Mouse (Mus musculus) megakaryocyte, embryonic 14.5 days (primary cell): Measurements from ENCODE around the gene Pgm5.

Experiments
- FLI1 ChIP-seq: IDR thresholded peaks from 2 replicates; pipeline ENCODE4 v1.6.1; 2012; ENCODE audit warnings: low read length, inconsistent platforms, mixed read lengths
- GATA1 ChIP-seq: IDR thresholded peaks from 3 replicates; pipeline ENCODE4 v1.6.1; 2012; ENCODE audit warnings: mixed read lengths, low read length, inconsistent platforms, borderline replicate concordance

- TF ChIP-seq GATA1 (no peak), FLI1 (no peak)
These were observed 119.0 kb downstream of the Pgm5 start for GRCm38 (mm10) chr19:24742606-24743005.
